Mouse (Mus musculus): ENCODE results near the gene Nr2e1.

- TF ChIP-seq CTCF (conservative IDR thresholded peaks at IDR 0.05; ENCODE audit: low read length) (no peak), POU5F1 (IDR thresholded peaks at IDR 0.05; ENCODE audit: borderline replicate concordance, low read length) (no peak)
Measured at GRCm38 (mm10) chr10:42578698-42579474, 4.5 kb downstream of the Nr2e1 start.
